Mouse (Mus musculus): ENCODE measurements around the gene Scfd2. TPM values are rescaled to one million over a fixed set of nuclear protein-coding genes. Genes with fewer than 3 reads are reported as not detected.

Gene Scfd2
- polyA plus RNA-seq, 1 experiment from 2014 or later, result 13.2 TPM

- DNase-seq (ENCODE audit: low spot score) (no peak), ATAC-seq (replicated peaks; ENCODE audit: low FRiP score, low TSS enrichment, low read depth) (no peak)
- 83% methylated on average over 2 of the region's 2 CpGs for WGBS
- no peak overlapping the region for H3K27ac ChIP-seq (ENCODE audit: low read depth)
- H3K4me2 ChIP-seq (ENCODE audit: low read length), result no peak overlapping the region
- H3K9ac ChIP-seq (ENCODE audit: low read length), result no peak overlapping the region
- no peaks in the 10 kb centered on the region for H3K4me1 ChIP-seq (replicated peaks; ENCODE audit: control insufficient read depth, insufficient read depth, low read length)
- H3K36me3 ChIP-seq (ENCODE audit: control insufficient read depth, insufficient read depth, low read length), result no peaks in the 10 kb centered on the region
- H3K9me3 ChIP-seq (ENCODE audit: control insufficient read depth, low read length), result no peaks in the 10 kb centered on the region
- H3K27me3 ChIP-seq (replicated peaks; ENCODE audit: control insufficient read depth, insufficient read depth, low read length), result no peaks in the 10 kb centered on the region
- H3K4me3 ChIP-seq (ENCODE audit: low read depth, low read length), result no peak overlapping the region
These were observed 239.5 kb downstream of the Scfd2 start for GRCm38 (mm10) chr5:74292050-74292449.

GRCm38 (mm10) chr5:74291575-74291974 lies 240.0 kb downstream of the Scfd2 start:
- DNase-seq (ENCODE audit: low spot score) (no peak), ATAC-seq (replicated peaks; ENCODE audit: low FRiP score, low TSS enrichment, low read depth) (no peak)
- 75% methylated on average over 9 of the region's 9 CpGs for WGBS
- no peak overlapping the region for H3K4me3 ChIP-seq (ENCODE audit: low read depth, low read length)
- H3K4me2 ChIP-seq (ENCODE audit: low read length), result no peak overlapping the region
- no peak overlapping the region for H3K27ac ChIP-seq (ENCODE audit: low read depth)
- no peak overlapping the region for H3K9ac ChIP-seq (ENCODE audit: low read length)
- H3K4me1 ChIP-seq (replicated peaks; ENCODE audit: control insufficient read depth, insufficient read depth, low read length), result no peaks in the 10 kb centered on the region
- H3K9me3 ChIP-seq (ENCODE audit: control insufficient read depth, low read length), result no peaks in the 10 kb centered on the region
- H3K27me3 ChIP-seq (replicated peaks; ENCODE audit: control insufficient read depth, insufficient read depth, low read length), result no peaks in the 10 kb centered on the region
- no peaks in the 10 kb centered on the region for H3K36me3 ChIP-seq (ENCODE audit: control insufficient read depth, insufficient read depth, low read length)

- Histone ChIP-seq H3K9me3 (ENCODE audit: control insufficient read depth, low read length) (no peaks in the 10 kb centered on the region), H3K27ac (ENCODE audit: low read depth) (no peak overlapping the region), H3K36me3 (ENCODE audit: control insufficient read depth, insufficient read depth, low read length) (no peaks in the 10 kb centered on the region), H3K27me3 (replicated peaks; ENCODE audit: control insufficient read depth, insufficient read depth, low read length) (no peaks in the 10 kb centered on the region), H3K4me2 (ENCODE audit: low read length) (no peak overlapping the region), H3K9ac (ENCODE audit: low read length) (no peak overlapping the region), H3K4me1 (replicated peaks; ENCODE audit: control insufficient read depth, insufficient read depth, low read length) (no peaks in the 10 kb centered on the region), H3K4me3 (ENCODE audit: low read depth, low read length) (no peak overlapping the region)
- DNase-seq (ENCODE audit: low spot score) (no peak), ATAC-seq (replicated peaks; ENCODE audit: low FRiP score, low TSS enrichment, low read depth) (no peak)
- 58% methylated on average over 6 of the region's 6 CpGs for WGBS
These were observed 241.6 kb downstream of the Scfd2 start for GRCm38 (mm10) chr5:74289957-74290356.

- Histone ChIP-seq H3K27ac (ENCODE audit: low read depth) (no peak overlapping the region), H3K27me3 (replicated peaks; ENCODE audit: control insufficient read depth, insufficient read depth, low read length) (no peaks in the 10 kb centered on the region), H3K4me1 (replicated peaks; ENCODE audit: control insufficient read depth, insufficient read depth, low read length) (no peaks in the 10 kb centered on the region), H3K9me3 (ENCODE audit: control insufficient read depth, low read length) (no peaks in the 10 kb centered on the region), H3K4me3 (ENCODE audit: low read depth, low read length) (no peak overlapping the region), H3K36me3 (ENCODE audit: control insufficient read depth, insufficient read depth, low read length) (no peaks in the 10 kb centered on the region), H3K4me2 (ENCODE audit: low read length) (no peak overlapping the region), H3K9ac (ENCODE audit: low read length) (no peak overlapping the region)
- no peak for ATAC-seq (replicated peaks; ENCODE audit: low FRiP score, low TSS enrichment, low read depth)
- no peak for DNase-seq (ENCODE audit: low spot score)
- 93% methylated on average over 2 of the region's 2 CpGs for WGBS
These were observed 243.4 kb downstream of the Scfd2 start for GRCm38 (mm10) chr5:74288206-74288605.

GRCm38 (mm10) chr5:74286301-74286700 lies 245.3 kb downstream of the Scfd2 start:
- no peak overlapping the region for H3K9ac ChIP-seq (ENCODE audit: low read length)
- 78% methylated on average over 4 of the region's 4 CpGs for WGBS
- no peak for ATAC-seq (replicated peaks; ENCODE audit: low FRiP score, low TSS enrichment, low read depth)
- no peaks in the 10 kb centered on the region for H3K27me3 ChIP-seq (replicated peaks; ENCODE audit: control insufficient read depth, insufficient read depth, low read length)
- H3K4me2 ChIP-seq (ENCODE audit: low read length), result no peak overlapping the region
- no peak for DNase-seq (ENCODE audit: low spot score)
- no peaks in the 10 kb centered on the region for H3K9me3 ChIP-seq (ENCODE audit: control insufficient read depth, low read length)
- no peaks in the 10 kb centered on the region for H3K36me3 ChIP-seq (ENCODE audit: control insufficient read depth, insufficient read depth, low read length)
- no peak overlapping the region for H3K27ac ChIP-seq (ENCODE audit: low read depth)
- no peak overlapping the region for H3K4me3 ChIP-seq (ENCODE audit: low read depth, low read length)
- H3K4me1 ChIP-seq (replicated peaks; ENCODE audit: control insufficient read depth, insufficient read depth, low read length), result no peaks in the 10 kb centered on the region

GRCm38 (mm10) chr5:74285764-74286163 lies 245.8 kb downstream of the Scfd2 start:
- Histone ChIP-seq H3K27ac (ENCODE audit: low read depth) (no peak overlapping the region), H3K4me3 (ENCODE audit: low read depth, low read length) (no peak overlapping the region), H3K4me2 (ENCODE audit: low read length) (no peak overlapping the region), H3K9ac (ENCODE audit: low read length) (no peak overlapping the region), H3K9me3 (ENCODE audit: control insufficient read depth, low read length) (no peaks in the 10 kb centered on the region), H3K4me1 (replicated peaks; ENCODE audit: control insufficient read depth, insufficient read depth, low read length) (no peaks in the 10 kb centered on the region), H3K27me3 (replicated peaks; ENCODE audit: control insufficient read depth, insufficient read depth, low read length) (no peaks in the 10 kb centered on the region), H3K36me3 (ENCODE audit: control insufficient read depth, insufficient read depth, low read length) (no peaks in the 10 kb centered on the region)
- WGBS, result 44% methylated on average over 7 of the region's 7 CpGs
- DNase-seq (ENCODE audit: low spot score) (no peak), ATAC-seq (replicated peaks; ENCODE audit: low FRiP score, low TSS enrichment, low read depth) (no peak)

GRCm38 (mm10) chr5:74285289-74285688 lies 246.3 kb downstream of the Scfd2 start:
- no peak for ATAC-seq (replicated peaks; ENCODE audit: low FRiP score, low TSS enrichment, low read depth)
- Histone ChIP-seq H3K9ac (ENCODE audit: low read length) (no peak overlapping the region), H3K27me3 (replicated peaks; ENCODE audit: control insufficient read depth, insufficient read depth, low read length) (no peaks in the 10 kb centered on the region), H3K4me2 (ENCODE audit: low read length) (no peak overlapping the region), H3K4me1 (replicated peaks; ENCODE audit: control insufficient read depth, insufficient read depth, low read length) (no peaks in the 10 kb centered on the region), H3K36me3 (ENCODE audit: control insufficient read depth, insufficient read depth, low read length) (no peaks in the 10 kb centered on the region), H3K9me3 (ENCODE audit: control insufficient read depth, low read length) (no peaks in the 10 kb centered on the region), H3K4me3 (ENCODE audit: low read depth, low read length) (no peak overlapping the region), H3K27ac (ENCODE audit: low read depth) (no peak overlapping the region)
- 69% methylated on average over 2 of the region's 2 CpGs for WGBS
- DNase-seq (ENCODE audit: low spot score), result no peak

- no peaks in the 10 kb centered on the region for H3K36me3 ChIP-seq (ENCODE audit: control insufficient read depth, insufficient read depth, low read length)
- H3K4me3 ChIP-seq (ENCODE audit: low read depth, low read length), result no peak overlapping the region
- WGBS, result 32% methylated on average over 8 of the region's 8 CpGs
- DNase-seq (ENCODE audit: low spot score) (no peak), ATAC-seq (replicated peaks; ENCODE audit: low FRiP score, low TSS enrichment, low read depth) (0 out of 2 replicates have a peak, but pooled peaks have one; percentile 58)
- no peaks in the 10 kb centered on the region for H3K4me1 ChIP-seq (replicated peaks; ENCODE audit: control insufficient read depth, insufficient read depth, low read length)
- H3K9ac ChIP-seq (ENCODE audit: low read length), result no peak overlapping the region
- no peak overlapping the region for H3K27ac ChIP-seq (ENCODE audit: low read depth)
- H3K4me2 ChIP-seq (ENCODE audit: low read length), result no peak overlapping the region
- no peaks in the 10 kb centered on the region for H3K9me3 ChIP-seq (ENCODE audit: control insufficient read depth, low read length)
- H3K27me3 ChIP-seq (replicated peaks; ENCODE audit: control insufficient read depth, insufficient read depth, low read length), result no peaks in the 10 kb centered on the region
These were observed 248.0 kb downstream of the Scfd2 start for GRCm38 (mm10) chr5:74283545-74283944.

- Histone ChIP-seq H3K4me2 (ENCODE audit: low read length) (no peak overlapping the region), H3K4me1 (replicated peaks; ENCODE audit: control insufficient read depth, insufficient read depth, low read length) (peaks cover 7% of the 10 kb centered on the region; the same call in 1 of the 2 replicates), H3K36me3 (ENCODE audit: control insufficient read depth, insufficient read depth, low read length) (no peaks in the 10 kb centered on the region), H3K4me3 (ENCODE audit: low read depth, low read length) (no peak overlapping the region), H3K9ac (ENCODE audit: low read length) (no peak overlapping the region), H3K27me3 (replicated peaks; ENCODE audit: control insufficient read depth, insufficient read depth, low read length) (no peaks in the 10 kb centered on the region), H3K27ac (ENCODE audit: low read depth) (no peak overlapping the region), H3K9me3 (ENCODE audit: control insufficient read depth, low read length) (no peaks in the 10 kb centered on the region)
- DNase-seq (ENCODE audit: low spot score) (no peak), ATAC-seq (replicated peaks; ENCODE audit: low FRiP score, low TSS enrichment, low read depth) (no peak)
- WGBS, result 82% methylated on average over 8 of the region's 8 CpGs
These were observed 250.1 kb downstream of the Scfd2 start for GRCm38 (mm10) chr5:74281480-74281879.
